Mouse (Mus musculus) mouse embryonic stem cell (cell line): Measurements from ENCODE around the gene BC028528.
"Not testable (repeated sequence)": the region's sequence is repeated elsewhere in the genome, so short reads cannot be mapped to it uniquely, and the experiment has no call there.

ENCODE experiments used
- in situ Hi-C, 2 experiments: fragments of 300-500 bp; cut with MboI; formaldehyde crosslinking; loops; 1 replicate in 1 of 2; 3 replicates in 1 of 2; pipeline ENCODE4 v1.14.3; 2019 to 2020; ENCODE audit warnings: low sequenced_read_pairs in 2 of 2, low pct_unique_long_range_greater_than_20kb in 1 of 2, mixed read lengths in 1 of 2; ENCODE audit not compliant: unreplicated experiment in 1 of 2

Gene BC028528

GRCm38 (mm10) chr3:95907613-95908012 is 15.8 kb upstream of the BC028528 start:
- in situ Hi-C loops: no loop called here

GRCm38 (mm10) chr3:95906860-95907259 is 15.1 kb upstream of the BC028528 start:
- in situ Hi-C loops: no loop called here

- in situ Hi-C loops: no loop called here
Measured at GRCm38 (mm10) chr3:95905940-95906492, 14.2 kb upstream of the BC028528 start.

- in situ Hi-C loops: no loop called here
Measured at GRCm38 (mm10) chr3:95905146-95905939, 13.5 kb upstream of the BC028528 start.

GRCm38 (mm10) chr3:95904568-95904967 is 12.8 kb upstream of the BC028528 start, which contains the start of gene Car14:
Gene Car14, minus strand, starts transcription at chr3:95904691.
- in situ Hi-C loops: no loop called here

GRCm38 (mm10) chr3:95903753-95904502 is 12.1 kb upstream of the BC028528 start:
- in situ Hi-C loops: no loop called here

GRCm38 (mm10) chr3:95902643-95903042 is 10.8 kb upstream of the BC028528 start:
- in situ Hi-C loops: no loop called here

- in situ Hi-C loops: no loop called here
Measured at GRCm38 (mm10) chr3:95902373-95902625, 10.5 kb upstream of the BC028528 start.

- in situ Hi-C loops: no loop called here
Measured at GRCm38 (mm10) chr3:95901616-95902372, 10.0 kb upstream of the BC028528 start.

- in situ Hi-C loops: no loop called here
Measured at GRCm38 (mm10) chr3:95899800-95900524, 8.2 kb upstream of the BC028528 start.

GRCm38 (mm10) chr3:95895501-95895900 is 3.7 kb upstream of the BC028528 start:
- in situ Hi-C loops: not testable (repeated sequence)

GRCm38 (mm10) chr3:95894317-95895160 is 2.7 kb upstream of the BC028528 start:
- in situ Hi-C loops: no loop called here

- in situ Hi-C loops: not testable (repeated sequence)
Measured at GRCm38 (mm10) chr3:95893606-95894316, 2.0 kb upstream of the BC028528 start, which contains the start of gene Aph1a. Gene Aph1a, plus strand, starts transcription at chr3:95893969.

GRCm38 (mm10) chr3:95893126-95893525 is 1.3 kb upstream of the BC028528 start:
- in situ Hi-C loops: no loop called here

- in situ Hi-C loops: no loop called here
Measured at GRCm38 (mm10) chr3:95892066-95893052, 554 bp upstream of the BC028528 start.

GRCm38 (mm10) chr3:95889664-95890063 is 2.1 kb downstream of the BC028528 start:
- in situ Hi-C loops: no loop called here
